Mouse (Mus musculus): Measurements from ENCODE around the gene Gpr146.

GRCm38 (mm10) chr5:139364260-139364910 lies 13.1 kb upstream of the Gpr146 start:
- TF ChIP-seq CTCF (IDR thresholded peaks at IDR 0.05; ENCODE audit: low read depth, low read length) (peak; percentile 100), TAL1 (conservative IDR thresholded peaks at IDR 0.05; ENCODE audit: low read depth, low read length) (no peak), GATA1 (IDR thresholded peaks at IDR 0.05; ENCODE audit: borderline replicate concordance, low read length) (no peak), GATA2 (IDR thresholded peaks at IDR 0.05; ENCODE audit: borderline replicate concordance, low read depth, low read length) (no peak), POLR2AphosphoS5 (IDR thresholded peaks at IDR 0.05; ENCODE audit: insufficient replicate concordance, low read depth, low read length) (no peak)
